Mouse (Mus musculus) gastrocnemius, adult 8-10 months (tissue): ENCODE data around the gene Cntn2. TPM values are rescaled to one million over a fixed set of nuclear protein-coding genes. Genes with fewer than 3 reads are reported as not detected.
A peak's percentile ranks its signal among the peaks of the same experiment; 100 is the strongest.
"Not testable (repeated sequence)": the region's sequence is repeated elsewhere in the genome, so short reads cannot be mapped to it uniquely, and the experiment has no call there.

Experiments used
- DNase-seq, 2 experiments: peaks; one replicate each; pipeline ENCODE4 v3.0.0; 2022; ENCODE audit warnings: low spot score in 2 of 2
- total RNA-seq, 4 experiments: library from RNA; stranded (reverse); gene quantifications; 2 replicates each; pipeline ENCODE4 v1.2.4; 2022

Cntn2 gene
- total RNA-seq, 4 experiments from 2014 or later, result not detected

DNA sequence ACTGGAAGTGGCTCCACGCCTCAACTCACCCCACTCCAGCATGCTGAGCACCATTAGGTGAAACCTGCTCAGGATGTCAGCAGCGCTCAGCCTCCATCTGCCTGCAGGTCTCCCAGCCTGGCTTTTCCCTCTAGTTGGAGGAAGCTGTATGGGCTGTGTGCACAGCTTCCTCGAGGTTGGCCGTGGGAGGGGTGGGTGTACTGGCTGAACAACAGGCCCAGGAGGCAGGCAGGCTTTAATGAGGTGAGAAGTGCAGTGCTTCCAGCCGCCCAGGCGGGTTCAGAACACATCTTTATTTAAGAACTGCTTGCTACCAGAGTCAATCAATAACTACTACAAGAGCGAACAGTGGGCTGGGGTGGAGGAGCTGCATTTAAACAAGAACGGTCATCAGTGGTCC, 31.5 kb downstream of the Cntn2 start:
- DNase-seq, result no peak

DNA sequence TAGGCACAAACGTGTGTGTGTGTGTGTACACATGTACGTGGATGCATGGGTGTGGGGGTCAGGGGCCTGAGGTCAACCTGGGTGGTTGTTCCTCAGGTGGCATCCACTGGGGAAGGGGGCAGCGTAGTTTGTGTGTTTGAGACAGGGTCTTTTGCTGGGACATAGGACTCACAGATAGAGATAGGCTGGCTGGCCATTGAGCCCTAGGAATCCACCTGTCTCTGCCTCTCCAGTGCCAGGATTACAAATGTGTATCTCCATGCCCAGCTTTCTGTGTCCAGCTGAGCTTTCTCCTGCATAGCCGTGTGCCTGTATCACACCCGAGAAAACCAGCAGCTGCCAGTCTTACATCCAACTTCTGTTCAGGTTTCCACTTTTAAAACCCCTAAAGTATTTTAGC, 33.3 kb downstream of the Cntn2 start:
- DNase-seq, result no peak

DNA sequence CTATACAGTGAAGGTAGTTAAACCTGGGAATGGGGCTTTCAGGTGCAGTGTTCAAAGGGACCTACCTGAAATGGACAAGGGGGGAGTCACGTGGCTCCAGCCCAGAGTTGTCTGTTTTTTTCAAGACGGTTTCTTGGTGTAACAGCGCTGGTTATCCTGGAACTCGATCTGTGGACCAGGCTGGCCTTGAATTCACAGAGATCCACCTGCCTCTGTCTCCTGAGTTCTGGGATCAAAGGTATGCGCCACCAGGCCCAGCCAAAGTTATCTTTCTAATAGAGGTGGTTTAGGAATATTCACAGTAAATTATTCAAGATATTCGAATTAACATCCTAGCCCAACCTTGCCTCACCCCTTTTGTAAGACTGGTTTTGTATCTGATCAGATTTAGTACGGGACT, 36.4 kb downstream of the Cntn2 start:
- no peak for DNase-seq

DNA sequence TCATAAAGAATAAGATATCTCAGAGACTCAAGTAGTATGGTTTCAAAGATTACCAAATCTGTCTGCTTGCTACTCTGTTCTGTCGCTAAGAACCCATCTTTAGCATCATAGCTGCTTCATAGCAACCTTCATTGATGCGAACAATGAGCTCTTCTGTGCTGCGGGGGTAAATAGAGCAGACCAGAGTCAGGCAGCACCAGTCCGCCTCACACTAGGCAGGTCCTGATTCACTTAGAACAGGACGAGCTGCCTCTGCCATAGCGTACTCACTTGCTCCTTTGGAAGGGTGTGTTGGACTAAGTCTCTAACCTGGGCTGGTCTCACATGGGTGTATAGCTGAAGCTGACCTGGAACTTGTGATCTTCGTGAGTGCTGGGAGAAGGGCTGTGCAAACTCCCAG, 37.0 kb downstream of the Cntn2 start, which contains the start of gene Tmem81:
TSS of gene Tmem81 (plus strand) at position 173 of the 400 bp plus-strand sequence.
- DNase-seq, result no peak

GRCm38 (mm10) chr1:132505155-132505554, 37.9 kb downstream of the Cntn2 start:
- DNase-seq, result no peak

GRCm38 (mm10) chr1:132500535-132500934, 42.5 kb downstream of the Cntn2 start:
- no peak for DNase-seq

GRCm38 (mm10) chr1:132483759-132484158, 59.3 kb downstream of the Cntn2 start:
- no peak for DNase-seq

- DNase-seq, result no peak
Measured at GRCm38 (mm10) chr1:132483234-132483633, 59.8 kb downstream of the Cntn2 start.

DNA sequence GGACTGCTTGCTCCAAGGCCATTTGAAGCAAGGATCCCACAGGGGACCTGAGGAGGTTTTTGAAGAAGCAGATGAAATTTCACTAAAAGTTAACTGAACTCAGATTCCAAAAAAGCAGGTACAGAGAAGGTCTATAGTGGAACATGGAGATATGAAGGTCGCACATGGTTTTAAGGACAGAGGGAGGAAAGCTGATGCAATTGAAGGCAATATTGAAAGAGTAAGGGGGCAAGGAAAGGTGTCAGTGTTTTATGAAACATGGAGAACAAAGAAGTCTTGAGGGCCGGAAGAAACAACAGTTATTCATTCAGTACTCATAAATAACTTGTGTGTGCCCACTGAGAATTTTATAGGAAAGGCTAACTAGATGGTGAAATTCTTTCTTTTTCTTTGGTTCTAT, 61.4 kb downstream of the Cntn2 start:
- DNase-seq, result no peak

- no peak for DNase-seq
Measured at GRCm38 (mm10) chr1:132479438-132479837, 63.6 kb downstream of the Cntn2 start.

DNA sequence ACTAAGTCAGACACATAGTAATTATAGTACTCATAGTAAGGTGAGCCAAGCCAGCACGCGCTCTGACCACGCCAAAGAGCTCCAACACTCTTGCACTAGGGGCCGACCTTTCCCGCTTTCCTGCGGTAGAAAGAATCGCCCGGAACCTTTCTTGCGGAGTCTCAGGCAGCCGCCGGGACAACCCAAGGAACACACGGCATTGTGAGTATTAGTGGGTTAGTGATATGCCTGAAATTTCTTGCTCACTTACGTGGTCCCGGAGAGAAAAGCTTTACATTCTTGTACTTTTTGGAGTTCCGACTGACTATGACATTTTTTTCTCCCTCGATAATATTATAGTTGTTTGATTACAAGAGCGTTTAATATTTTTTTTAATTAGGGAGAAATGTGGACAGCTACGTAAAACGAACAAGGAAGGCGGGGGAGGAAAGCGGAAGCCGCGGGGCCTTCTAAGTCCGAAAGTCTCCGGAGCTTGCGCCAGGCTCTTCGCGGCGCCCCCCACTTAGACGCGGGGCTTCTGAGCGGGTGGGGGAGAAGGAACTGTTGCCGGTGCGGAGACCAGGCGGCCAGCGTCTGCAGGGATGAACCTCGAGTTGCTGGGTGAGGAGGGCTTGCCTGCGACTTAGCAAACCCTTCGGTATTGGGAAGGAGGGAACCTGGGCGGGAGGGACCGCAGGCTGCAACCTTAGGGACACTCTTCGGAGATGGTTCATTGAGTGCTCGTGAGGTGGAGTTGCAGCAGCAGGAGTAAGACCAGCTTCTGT, 65.9 kb downstream of the Cntn2 start, which contains the start of gene Rbbp5:
TSS of gene Rbbp5 (plus strand) at position 438 of the 764 bp plus-strand sequence.
- peak; percentile 73 to 77 for DNase-seq

- no peak for DNase-seq
Measured at GRCm38 (mm10) chr1:132476575-132476927, 66.5 kb downstream of the Cntn2 start.

DNA sequence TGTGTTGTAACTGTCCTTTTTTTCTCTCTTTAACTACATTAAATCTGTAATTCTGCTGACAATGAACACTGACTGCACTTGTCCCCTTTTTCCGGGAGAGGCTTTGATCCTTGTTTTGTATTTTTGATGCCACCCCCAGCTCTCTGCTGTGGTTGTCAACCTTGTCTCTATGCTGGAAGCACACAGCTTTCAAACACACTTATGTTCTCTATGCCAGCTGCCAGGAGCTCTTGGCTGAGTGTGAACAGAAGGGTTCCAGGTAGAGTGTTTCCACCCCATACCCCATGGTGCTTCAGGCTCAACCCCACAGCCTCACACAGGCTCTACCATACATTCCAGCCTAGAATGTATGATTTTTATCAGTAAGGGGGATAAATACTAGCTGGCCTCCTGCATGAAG, 68.6 kb downstream of the Cntn2 start:
- no peak for DNase-seq

DNA sequence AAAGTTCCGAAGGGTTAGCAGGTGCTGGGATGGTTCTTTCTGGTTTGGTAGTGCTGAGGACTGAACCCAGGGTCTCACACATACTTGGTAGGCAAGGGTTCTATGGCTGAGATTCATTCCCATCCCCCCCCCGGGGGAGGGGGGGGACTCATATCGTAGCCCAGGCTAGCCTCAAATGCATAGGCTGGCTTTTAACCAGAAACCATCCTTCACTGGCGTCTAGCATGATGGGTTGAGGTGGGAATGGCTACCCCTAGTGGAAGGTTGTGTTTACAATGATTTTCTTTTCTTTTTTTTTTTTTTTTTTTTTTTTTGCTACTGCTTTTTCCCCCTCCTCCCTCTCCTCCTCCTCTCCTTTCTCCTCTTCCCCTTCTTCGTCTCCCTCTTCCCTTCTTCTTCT, 70.5 kb downstream of the Cntn2 start:
- DNase-seq, result no peak

GRCm38 (mm10) chr1:132471499-132471898, 71.6 kb downstream of the Cntn2 start:
- DNase-seq, result no peak

- DNase-seq, result no peak
Measured at GRCm38 (mm10) chr1:132471032-132471431, 72.0 kb downstream of the Cntn2 start.

- DNase-seq, result not testable (repeated sequence)
Measured at GRCm38 (mm10) chr1:132470031-132470430, 73.0 kb downstream of the Cntn2 start.

DNA sequence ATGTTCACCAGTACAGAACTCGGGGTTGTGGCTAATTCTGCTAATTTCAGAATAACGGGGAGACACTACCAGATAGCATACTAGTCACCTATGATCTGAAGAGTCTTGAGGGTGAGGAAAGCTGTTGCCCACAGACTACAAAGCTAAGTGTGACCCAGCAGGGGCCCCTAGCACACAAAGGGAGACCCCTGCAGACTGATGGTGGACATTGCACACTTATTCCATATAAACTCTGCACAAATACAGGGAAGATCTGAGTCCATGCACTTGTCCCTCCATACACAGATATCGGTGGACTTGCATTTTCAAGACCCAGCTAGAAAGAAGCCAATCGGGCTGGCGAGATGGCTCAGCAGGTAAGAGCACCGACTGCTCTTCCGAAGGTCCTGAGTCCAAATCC, 73.5 kb downstream of the Cntn2 start:
- no peak for DNase-seq

GRCm38 (mm10) chr1:132468926-132469325, 74.1 kb downstream of the Cntn2 start:
- no peak for DNase-seq

DNA sequence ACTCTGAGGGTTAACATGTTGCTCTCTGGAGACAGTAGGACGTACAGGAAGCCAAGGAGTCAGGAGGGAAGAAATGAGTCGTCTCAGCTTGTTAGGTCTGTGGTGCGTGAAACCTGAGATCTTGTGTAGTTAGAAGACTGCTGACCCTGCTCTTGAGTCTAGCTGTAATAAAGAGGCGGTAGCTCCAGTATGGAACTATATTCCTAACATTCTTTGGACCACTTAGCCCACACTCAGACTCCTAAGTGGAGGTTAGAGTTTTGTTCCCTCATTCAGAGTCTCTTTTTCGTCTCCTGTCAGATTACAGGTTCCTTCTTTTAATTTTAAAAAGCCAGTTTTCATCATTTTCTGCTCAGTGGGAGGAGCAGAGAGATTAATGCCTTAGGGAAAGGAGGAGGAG, 78.4 kb downstream of the Cntn2 start:
- no peak for DNase-seq
